Mouse (Mus musculus): ENCODE results near the gene Draxin. TPM values are rescaled to one million over a fixed set of nuclear protein-coding genes. Genes with fewer than 3 reads are reported as not detected.
A peak's percentile ranks its signal among the peaks of the same experiment; 100 is the strongest.

The Draxin gene
- total and polyA plus RNA-seq, 2 experiments from 2014 or later = 5.0 to 29.5 TPM

- H3K27me3 ChIP-seq (ENCODE audit: insufficient read depth, low read length) = no peaks in the 10 kb centered on the region
- TF ChIP-seq CTCF (IDR thresholded peaks at IDR 0.05) = no peak
- no peaks in the 10 kb centered on the region for H3K9me3 ChIP-seq (ENCODE audit: low read length)
- no peaks in the 10 kb centered on the region for H3K36me3 ChIP-seq (ENCODE audit: insufficient read depth, low read length)
- H3K27ac ChIP-seq (ENCODE audit: low read depth, low read length) = no peak overlapping the region
- DNase-seq (ENCODE audit: low spot score) (peak; percentile 76), ATAC-seq (ENCODE audit: low FRiP score) (no peak)
- peak overlapping the region; percentile 46 for H3K4me2 ChIP-seq (ENCODE audit: low read depth, low read length, poor library complexity, severe bottlenecking)
- H3K4me1 ChIP-seq (ENCODE audit: insufficient read depth, low read length) = no peaks in the 10 kb centered on the region
- peak overlapping the region; percentile 23; the same call in 1 of the 2 replicates for H3K4me3 ChIP-seq (ENCODE audit: low read depth, low read length)
- H3K9ac ChIP-seq (replicated peaks; ENCODE audit: low read length, poor library complexity, severe bottlenecking) = no peak overlapping the region
- WGBS = 44% methylated on average over 21 of the region's 21 CpGs
Observed at GRCm38 (mm10) chr4:148075259-148075658, 55.2 kb downstream of the Draxin start.

DNA sequence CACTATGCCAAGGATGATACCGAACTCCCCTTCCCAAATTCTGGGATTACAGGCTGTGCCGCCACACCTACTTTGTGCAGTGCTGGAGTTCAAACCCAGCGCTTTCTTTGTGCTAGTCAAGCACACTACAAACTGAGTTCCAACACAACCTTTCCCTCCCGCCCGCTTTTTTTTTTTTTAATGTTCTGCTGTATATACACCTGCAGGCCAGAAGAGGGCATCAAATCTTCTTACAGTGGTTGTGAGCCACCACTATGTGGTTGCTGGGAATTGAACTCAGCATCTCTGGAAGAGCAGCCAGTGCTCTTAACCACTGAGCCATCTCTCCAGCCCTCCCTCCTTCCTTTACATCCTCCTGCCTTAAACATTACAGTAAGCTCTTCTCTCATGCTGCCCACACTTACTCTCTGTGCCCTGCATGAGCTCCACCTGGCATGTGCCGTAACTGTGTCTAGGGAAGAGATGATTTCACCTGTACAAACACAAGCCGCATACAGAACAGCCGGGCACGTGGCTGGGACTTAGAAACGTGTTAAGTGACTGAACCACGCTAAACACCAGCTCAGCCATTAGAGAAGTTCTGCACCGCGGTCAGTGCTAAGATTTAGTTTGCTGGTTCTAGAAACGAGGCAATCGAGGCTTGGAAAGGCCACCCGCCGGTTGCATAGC is 55.8 kb downstream of the Draxin start:
- 45% methylated on average over 17 of the region's 17 CpGs for WGBS
- peak; percentile 68 for TF ChIP-seq CTCF (IDR thresholded peaks at IDR 0.05)
- Histone ChIP-seq H3K27ac (ENCODE audit: low read depth, low read length) (no peak overlapping the region), H3K4me1 (ENCODE audit: insufficient read depth, low read length) (no peaks in the 10 kb centered on the region), H3K4me3 (ENCODE audit: low read depth, low read length) (peak overlapping the region; percentile 23; the same call in 1 of the 2 replicates), H3K9me3 (ENCODE audit: low read length) (no peaks in the 10 kb centered on the region), H3K9ac (replicated peaks; ENCODE audit: low read length, poor library complexity, severe bottlenecking) (no peak overlapping the region), H3K27me3 (ENCODE audit: insufficient read depth, low read length) (no peaks in the 10 kb centered on the region), H3K36me3 (ENCODE audit: insufficient read depth, low read length) (no peaks in the 10 kb centered on the region), H3K4me2 (ENCODE audit: low read depth, low read length, poor library complexity, severe bottlenecking) (peak overlapping the region; percentile 46)
- DNase-seq (ENCODE audit: low spot score) = peak; percentile 28
- no peak for ATAC-seq (ENCODE audit: low FRiP score)

- H3K36me3 ChIP-seq (ENCODE audit: insufficient read depth, low read length) = no peaks in the 10 kb centered on the region
- TF ChIP-seq CTCF (IDR thresholded peaks at IDR 0.05) = no peak
- no peak overlapping the region for H3K4me2 ChIP-seq (ENCODE audit: low read depth, low read length, poor library complexity, severe bottlenecking)
- 66% methylated on average over 5 of the region's 5 CpGs for WGBS
- no peaks in the 10 kb centered on the region for H3K27me3 ChIP-seq (ENCODE audit: insufficient read depth, low read length)
- H3K9ac ChIP-seq (replicated peaks; ENCODE audit: low read length, poor library complexity, severe bottlenecking) = no peak overlapping the region
- no peaks in the 10 kb centered on the region for H3K4me1 ChIP-seq (ENCODE audit: insufficient read depth, low read length)
- H3K4me3 ChIP-seq (ENCODE audit: low read depth, low read length) = no peak overlapping the region
- H3K27ac ChIP-seq (ENCODE audit: low read depth, low read length) = no peak overlapping the region
- no peak for ATAC-seq (ENCODE audit: low FRiP score)
- no peak for DNase-seq (ENCODE audit: low spot score)
- no peaks in the 10 kb centered on the region for H3K9me3 ChIP-seq (ENCODE audit: low read length)
Observed at GRCm38 (mm10) chr4:148071508-148071907, 59.0 kb downstream of the Draxin start.

GRCm38 (mm10) chr4:148069602-148070218 is 60.8 kb downstream of the Draxin start:
- no peak for ATAC-seq (ENCODE audit: low FRiP score)
- H3K4me1 ChIP-seq (ENCODE audit: insufficient read depth, low read length) = no peaks in the 10 kb centered on the region
- H3K4me3 ChIP-seq (ENCODE audit: low read depth, low read length) = no peak overlapping the region

DNA sequence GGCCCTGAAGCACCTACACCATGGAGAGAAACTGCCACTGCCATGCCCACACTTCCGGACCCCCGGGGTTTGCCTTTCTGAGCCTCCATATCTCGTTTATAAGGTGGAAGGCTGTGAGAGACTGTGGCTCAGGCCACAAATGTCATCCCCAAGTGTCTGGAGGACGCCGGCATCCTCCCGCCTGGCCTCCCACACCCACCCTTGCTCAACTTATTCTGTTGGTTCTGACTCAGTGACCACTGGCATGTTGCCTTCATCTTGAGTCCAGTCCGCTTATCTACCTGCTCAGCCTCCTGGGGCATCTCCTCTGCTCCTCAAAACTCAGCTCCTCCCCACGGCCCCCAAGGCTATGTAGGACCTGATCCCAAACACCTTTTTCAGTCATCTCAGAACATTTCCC is 63.2 kb downstream of the Draxin start:
- DNase-seq (ENCODE audit: low spot score) (no peak), ATAC-seq (ENCODE audit: low FRiP score) (no peak)
- no peak for TF ChIP-seq CTCF (IDR thresholded peaks at IDR 0.05)
- no peak overlapping the region for H3K4me3 ChIP-seq (ENCODE audit: low read depth, low read length)
- H3K36me3 ChIP-seq (ENCODE audit: insufficient read depth, low read length) = no peaks in the 10 kb centered on the region
- H3K4me2 ChIP-seq (ENCODE audit: low read depth, low read length, poor library complexity, severe bottlenecking) = no peak overlapping the region
- no peak overlapping the region for H3K9ac ChIP-seq (replicated peaks; ENCODE audit: low read length, poor library complexity, severe bottlenecking)
- no peaks in the 10 kb centered on the region for H3K4me1 ChIP-seq (ENCODE audit: insufficient read depth, low read length)
- H3K27me3 ChIP-seq (ENCODE audit: insufficient read depth, low read length) = no peaks in the 10 kb centered on the region
- 86% methylated on average over 8 of the region's 8 CpGs for WGBS
- no peak overlapping the region for H3K27ac ChIP-seq (ENCODE audit: low read depth, low read length)
- H3K9me3 ChIP-seq (ENCODE audit: low read length) = no peaks in the 10 kb centered on the region

More at GRCm38 (mm10) chr4:148069602-148070218, 60.8 kb downstream of the Draxin start:
- Histone ChIP-seq H3K36me3 (ENCODE audit: insufficient read depth, low read length) (no peaks in the 10 kb centered on the region), H3K27me3 (ENCODE audit: insufficient read depth, low read length) (no peaks in the 10 kb centered on the region), H3K9me3 (ENCODE audit: low read length) (no peaks in the 10 kb centered on the region), H3K4me2 (ENCODE audit: low read depth, low read length, poor library complexity, severe bottlenecking) (no peak overlapping the region), H3K9ac (replicated peaks; ENCODE audit: low read length, poor library complexity, severe bottlenecking) (no peak overlapping the region), H3K27ac (ENCODE audit: low read depth, low read length) (no peak overlapping the region)
- no peak for TF ChIP-seq CTCF (IDR thresholded peaks at IDR 0.05)
- no peak for DNase-seq (ENCODE audit: low spot score)
- WGBS = 83% methylated on average over 9 of the region's 9 CpGs

- no peak for TF ChIP-seq CTCF (IDR thresholded peaks at IDR 0.05)
- Histone ChIP-seq H3K9ac (replicated peaks; ENCODE audit: low read length, poor library complexity, severe bottlenecking) (no peak overlapping the region), H3K4me1 (ENCODE audit: insufficient read depth, low read length) (no peaks in the 10 kb centered on the region), H3K4me3 (ENCODE audit: low read depth, low read length) (no peak overlapping the region), H3K9me3 (ENCODE audit: low read length) (no peaks in the 10 kb centered on the region), H3K27me3 (ENCODE audit: insufficient read depth, low read length) (no peaks in the 10 kb centered on the region), H3K36me3 (ENCODE audit: insufficient read depth, low read length) (no peaks in the 10 kb centered on the region), H3K27ac (ENCODE audit: low read depth, low read length) (no peak overlapping the region), H3K4me2 (ENCODE audit: low read depth, low read length, poor library complexity, severe bottlenecking) (no peak overlapping the region)
- ATAC-seq (ENCODE audit: low FRiP score) (no peak), DNase-seq (ENCODE audit: low spot score) (no peak)
- 37% methylated on average over 9 of the region's 9 CpGs for WGBS
Observed at GRCm38 (mm10) chr4:148066401-148066744, 64.1 kb downstream of the Draxin start.

Measured in midbrain, postnatal 0 days (tissue).